Mouse (Mus musculus) kidney, embryonic 15.5 days (tissue): ENCODE data around the gene Hist1h3c. TPM values are rescaled to one million over a fixed set of nuclear protein-coding genes. Genes with fewer than 3 reads are reported as not detected.
"Not testable (repeated sequence)": the region's sequence is repeated elsewhere in the genome, so short reads cannot be mapped to it uniquely, and the experiment has no call there.

ENCODE experiments used
- ATAC-seq: fragments of 200-750 bp; cut with Nextera tagmentation; replicated peaks from 2 replicates; pipeline ENCODE4 v1.8.0; 2017; ENCODE audit warnings: moderate TSS enrichment; ENCODE audit not compliant: low FRiP score
- H3K27ac ChIP-seq: fragments of 300-500 bp; sonication (generic); 2 replicates; pipeline ENCODE4 v1.5.1; 2015; ENCODE audit warnings: mild to moderate bottlenecking, inconsistent platforms
- H3K27me3 ChIP-seq: fragments of 300-500 bp; sonication (generic); 2 replicates; pipeline ENCODE4 v1.6.1; 2015; ENCODE audit warnings: inconsistent platforms
- H3K36me3 ChIP-seq: fragments of 300-500 bp; sonication (generic); 2 replicates; pipeline ENCODE4 v1.6.1; 2015; ENCODE audit warnings: inconsistent platforms
- H3K4me1 ChIP-seq: fragments of 300-500 bp; sonication (generic); 2 replicates; pipeline ENCODE4 v1.6.1; 2015; ENCODE audit warnings: inconsistent platforms
- H3K4me2 ChIP-seq: fragments of 300-500 bp; sonication (generic); 2 replicates; pipeline ENCODE4 v1.6.1; 2015; ENCODE audit warnings: moderate library complexity, mild to moderate bottlenecking, inconsistent platforms
- H3K4me3 ChIP-seq: fragments of 300-500 bp; sonication (generic); replicated peaks from 2 replicates; pipeline ENCODE4 v1.5.1; 2015; ENCODE audit warnings: mild to moderate bottlenecking, inconsistent platforms
- H3K9ac ChIP-seq: fragments of 300-500 bp; sonication (generic); 2 replicates; pipeline ENCODE4 v1.6.1; 2015; ENCODE audit warnings: mild to moderate bottlenecking, inconsistent platforms
- H3K9me3 ChIP-seq: fragments of 300-500 bp; sonication (generic); replicated peaks from 2 replicates; pipeline ENCODE4 v1.6.1; 2016; ENCODE audit warnings: inconsistent platforms
- WGBS: fragments of 180-500 bp; shearing (Covaris S2); methylation state at CpG from one replicate; pipeline ENCODE4 v1.1.7; 2015; ENCODE audit warnings: mixed read lengths; 5-methylcytosine and 5-hydroxymethylcytosine counted together
- polyA plus RNA-seq: library from polyadenylated mRNA; unstranded; fragments of >200 nt; fragmentation: Nextera tagmentation; extraction: Ambion mirVana; gene quantifications from 2 replicates; pipeline ENCODE4 v1.2.1, GENCODE M21; 2015

The Hist1h3c gene
- polyA plus RNA-seq, 1 experiment from 2014 or later: 13.5 TPM

- Histone ChIP-seq H3K4me1 (peaks cover 4% of the 10 kb centered on the region; the same call in 1 of the 2 replicates), H3K27me3 (no peaks in the 10 kb centered on the region), H3K27ac (no peak overlapping the region), H3K36me3 (no peaks in the 10 kb centered on the region), H3K4me2 (no peak overlapping the region), H3K4me3 (no peak overlapping the region), H3K9me3 (no peaks in the 10 kb centered on the region), H3K9ac (no peak overlapping the region)
- no peak for ATAC-seq
- WGBS: 25% methylated on average over 8 of the region's 8 CpGs
Measured at GRCm38 (mm10) chr13:23732156-23732804, 13.1 kb downstream of the Hist1h3c start.

GRCm38 (mm10) chr13:23730479-23730878, 14.9 kb downstream of the Hist1h3c start:
- H3K4me2 ChIP-seq: no peak overlapping the region
- H3K9me3 ChIP-seq: no peaks in the 10 kb centered on the region
- H3K27ac ChIP-seq: no peak overlapping the region
- ATAC-seq: 0 out of 2 replicates have a peak, but pooled peaks have one; percentile 56
- H3K36me3 ChIP-seq: no peaks in the 10 kb centered on the region
- no peak overlapping the region for H3K9ac ChIP-seq
- no peak overlapping the region for H3K4me3 ChIP-seq
- 24% methylated on average over 8 of the region's 8 CpGs for WGBS
- H3K27me3 ChIP-seq: no peaks in the 10 kb centered on the region
- H3K4me1 ChIP-seq: peaks cover 4% of the 10 kb centered on the region; the same call in 1 of the 2 replicates

- ATAC-seq: no peak
- Histone ChIP-seq H3K4me3 (no peak overlapping the region), H3K9me3 (no peaks in the 10 kb centered on the region), H3K4me1 (peaks cover 4% of the 10 kb centered on the region; the same call in 1 of the 2 replicates), H3K36me3 (no peaks in the 10 kb centered on the region), H3K4me2 (no peak overlapping the region), H3K27ac (no peak overlapping the region), H3K9ac (no peak overlapping the region), H3K27me3 (no peaks in the 10 kb centered on the region)
- WGBS: 97% methylated on average over 5 of the region's 5 CpGs
Measured at GRCm38 (mm10) chr13:23729706-23730105, 15.7 kb downstream of the Hist1h3c start.

GRCm38 (mm10) chr13:23729192-23729525, 16.2 kb downstream of the Hist1h3c start:
- H3K9me3 ChIP-seq: no peaks in the 10 kb centered on the region
- H3K27me3 ChIP-seq: no peaks in the 10 kb centered on the region
- no peaks in the 10 kb centered on the region for H3K36me3 ChIP-seq
- no peak overlapping the region for H3K4me2 ChIP-seq
- H3K4me1 ChIP-seq: peaks cover 4% of the 10 kb centered on the region; the same call in 1 of the 2 replicates
- no peak for ATAC-seq
- H3K27ac ChIP-seq: no peak overlapping the region
- no peak overlapping the region for H3K4me3 ChIP-seq
- H3K9ac ChIP-seq: no peak overlapping the region
- 91% methylated on average over 9 of the region's 9 CpGs for WGBS

- H3K4me1 ChIP-seq: peaks cover 4% of the 10 kb centered on the region; the same call in 1 of the 2 replicates
- no peak overlapping the region for H3K27ac ChIP-seq
- no peak overlapping the region for H3K9ac ChIP-seq
- 91% methylated on average over 18 of the region's 18 CpGs for WGBS
- no peak overlapping the region for H3K4me3 ChIP-seq
- H3K27me3 ChIP-seq: no peaks in the 10 kb centered on the region
- H3K36me3 ChIP-seq: no peaks in the 10 kb centered on the region
- no peak for ATAC-seq
- H3K4me2 ChIP-seq: no peak overlapping the region
- H3K9me3 ChIP-seq: no peaks in the 10 kb centered on the region
Measured at GRCm38 (mm10) chr13:23728472-23729191, 16.8 kb downstream of the Hist1h3c start.

- Histone ChIP-seq H3K4me2 (no peak overlapping the region), H3K36me3 (no peaks in the 10 kb centered on the region), H3K9ac (no peak overlapping the region), H3K9me3 (no peaks in the 10 kb centered on the region), H3K27me3 (no peaks in the 10 kb centered on the region), H3K27ac (no peak overlapping the region), H3K4me1 (no peaks in the 10 kb centered on the region), H3K4me3 (no peak overlapping the region)
- no CpG with 5 or more reads among the region's 1 CpGs for WGBS
- ATAC-seq: no peak
Measured at GRCm38 (mm10) chr13:23725213-23725612, 20.2 kb downstream of the Hist1h3c start.

GRCm38 (mm10) chr13:23724239-23724638, 21.2 kb downstream of the Hist1h3c start:
- Histone ChIP-seq H3K9me3 (no peaks in the 10 kb centered on the region), H3K36me3 (no peaks in the 10 kb centered on the region), H3K4me3 (no peak overlapping the region), H3K4me2 (no peak overlapping the region), H3K4me1 (no peaks in the 10 kb centered on the region), H3K9ac (no peak overlapping the region), H3K27ac (no peak overlapping the region), H3K27me3 (no peaks in the 10 kb centered on the region)
- 71% methylated on average over 4 of the region's 4 CpGs for WGBS
- no peak for ATAC-seq

GRCm38 (mm10) chr13:23717593-23718245, 27.7 kb downstream of the Hist1h3c start:
- H3K4me3 ChIP-seq, H3K4me2 ChIP-seq, H3K36me3 ChIP-seq, H3K27ac ChIP-seq, H3K9ac ChIP-seq, ATAC-seq, H3K4me1 ChIP-seq, H3K27me3 ChIP-seq, H3K9me3 ChIP-seq: not testable (repeated sequence)
- WGBS: 9% methylated on average over 2 of the region's 2 CpGs

- no peaks in the 10 kb centered on the region for H3K27me3 ChIP-seq
- H3K4me2 ChIP-seq: no peak overlapping the region
- no peaks in the 10 kb centered on the region for H3K36me3 ChIP-seq
- H3K4me1 ChIP-seq: no peaks in the 10 kb centered on the region
- H3K4me3 ChIP-seq: no peak overlapping the region
- ATAC-seq: no peak
- H3K27ac ChIP-seq: no peak overlapping the region
- no peak overlapping the region for H3K9ac ChIP-seq
- WGBS: 59% methylated on average over 11 of the region's 11 CpGs
- H3K9me3 ChIP-seq: no peaks in the 10 kb centered on the region
Measured at GRCm38 (mm10) chr13:23717176-23717575, 28.2 kb downstream of the Hist1h3c start.

GRCm38 (mm10) chr13:23716261-23717042, 28.9 kb downstream of the Hist1h3c start:
- no peak overlapping the region for H3K27ac ChIP-seq
- no peak overlapping the region for H3K4me3 ChIP-seq
- 88% methylated on average over 5 of the region's 5 CpGs for WGBS
- H3K9ac ChIP-seq: no peak overlapping the region
- no peaks in the 10 kb centered on the region for H3K27me3 ChIP-seq
- H3K9me3 ChIP-seq: no peaks in the 10 kb centered on the region
- H3K36me3 ChIP-seq: no peaks in the 10 kb centered on the region
- no peak for ATAC-seq
- no peaks in the 10 kb centered on the region for H3K4me1 ChIP-seq
- H3K4me2 ChIP-seq: no peak overlapping the region

GRCm38 (mm10) chr13:23710374-23711089, 34.9 kb downstream of the Hist1h3c start, which contains the start of gene Hfe:
Gene Hfe, minus strand, starts transcription at chr13:23710854.
- peak; percentile 90 for ATAC-seq
- H3K27ac ChIP-seq: 0 out of 2 replicates have a peak within 1 kb of the TSS, but pooled peaks have one; percentile 48
- H3K4me1 ChIP-seq: peaks cover 8% of the 10 kb centered on the region
- H3K27me3 ChIP-seq: no peaks in the 10 kb centered on the region
- peak within 1 kb of the TSS; percentile 53 for H3K9ac ChIP-seq
- H3K9me3 ChIP-seq: no peaks in the 10 kb centered on the region
- WGBS: 3% methylated on average over 17 of the region's 17 CpGs
- H3K4me3 ChIP-seq: peak within 1 kb of the TSS; percentile 46
- peak within 1 kb of the TSS; percentile 73 for H3K4me2 ChIP-seq
- no peaks in the 10 kb centered on the region for H3K36me3 ChIP-seq
